Mouse (Mus musculus): ENCODE data around the gene Col7a1.

- TF ChIP-seq CTCF (IDR thresholded peaks at IDR 0.05; ENCODE audit: borderline replicate concordance, insufficient read depth, low read length), result no peak
- TF ChIP-seq POLR2A (IDR thresholded peaks at IDR 0.05; ENCODE audit: low read depth, low read length), result no peak
Measured at GRCm38 (mm10) chr9:109016973-109017604, 63.7 kb downstream of the Col7a1 start.
